Mouse (Mus musculus) forebrain, embryonic 12.5 days (tissue): ENCODE measurements around the gene Ahsa1. TPM values are rescaled to one million over a fixed set of nuclear protein-coding genes. Genes with fewer than 3 reads are reported as not detected.
A peak's percentile ranks its signal among the peaks of the same experiment; 100 is the strongest.
"Not testable (repeated sequence)": the region's sequence is repeated elsewhere in the genome, so short reads cannot be mapped to it uniquely, and the experiment has no call there.

ENCODE experiments used
- ATAC-seq: fragments of 200-750 bp; cut with Nextera tagmentation; 2 replicates; pipeline ENCODE4 v1.8.0; 2017; ENCODE audit warnings: moderate TSS enrichment; ENCODE audit not compliant: low FRiP score
- H3K27ac ChIP-seq: fragments of 300-500 bp; sonication (generic); 2 replicates; pipeline ENCODE4 v1.5.1; 2016; ENCODE audit warnings: mild to moderate bottlenecking
- H3K27me3 ChIP-seq: fragments of 300-500 bp; sonication (generic); 2 replicates; pipeline ENCODE4 v1.6.1; 2016; ENCODE audit warnings: mild to moderate bottlenecking
- H3K36me3 ChIP-seq: fragments of 300-500 bp; sonication (generic); replicated peaks from 2 replicates; pipeline ENCODE4 v1.6.1; 2016; ENCODE audit warnings: mild to moderate bottlenecking
- H3K4me1 ChIP-seq: fragments of 300-500 bp; sonication (generic); 2 replicates; pipeline ENCODE4 v1.6.1; 2016
- H3K4me2 ChIP-seq: fragments of 300-500 bp; sonication (generic); 2 replicates; pipeline ENCODE4 v1.6.1; 2016; ENCODE audit warnings: mild to moderate bottlenecking, moderate library complexity
- H3K4me3 ChIP-seq: fragments of 300-500 bp; sonication (generic); replicated peaks from 2 replicates; pipeline ENCODE4 v1.5.1; 2016; ENCODE audit warnings: mild to moderate bottlenecking
- H3K9ac ChIP-seq: fragments of 300-500 bp; sonication (generic); 2 replicates; pipeline ENCODE4 v1.6.1; 2016; ENCODE audit warnings: mild to moderate bottlenecking
- H3K9me3 ChIP-seq: fragments of 300-500 bp; sonication (generic); 2 replicates; pipeline ENCODE4 v1.6.1; 2016
- WGBS: fragments of 180-500 bp; shearing (Covaris S2); methylation state at CpG from one replicate; pipeline ENCODE4 v1.1.7; 2016; 5-methylcytosine and 5-hydroxymethylcytosine counted together
- polyA plus RNA-seq: library from polyadenylated mRNA; unstranded; fragments of >200 nt; fragmentation: Nextera tagmentation; extraction: Ambion mirVana; gene quantifications from 2 replicates; pipeline ENCODE4 v1.2.1, GENCODE M21; 2016

Gene Ahsa1
- polyA plus RNA-seq, 1 experiment from 2014 or later, result 205 TPM

DNA sequence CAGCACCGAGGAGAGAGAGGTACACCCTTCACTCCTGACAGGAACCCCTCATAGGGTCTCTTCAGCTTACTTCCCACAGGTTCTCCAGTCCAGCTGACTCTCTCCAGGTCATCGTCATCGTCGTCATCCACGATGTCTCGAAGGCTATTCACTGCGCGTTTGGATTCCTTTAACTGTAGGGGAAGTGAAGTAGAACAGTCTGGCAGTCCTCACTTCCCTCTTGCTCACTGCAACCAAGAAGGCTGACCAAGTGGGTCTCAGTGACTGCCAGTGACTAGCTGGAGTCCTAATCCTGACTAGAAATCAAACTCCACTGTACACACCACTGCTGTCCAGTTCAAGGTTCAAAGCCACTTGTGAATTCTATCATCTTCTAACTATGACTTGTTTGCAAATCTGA is 5.7 kb upstream of the Ahsa1 start:
- no peak for ATAC-seq
- H3K4me3 ChIP-seq, result no peak overlapping the region
- no peaks in the 10 kb centered on the region for H3K9me3 ChIP-seq
- peaks cover 71% of the 10 kb centered on the region for H3K36me3 ChIP-seq
- no peaks in the 10 kb centered on the region for H3K27me3 ChIP-seq
- H3K4me2 ChIP-seq, result no peak overlapping the region
- no peak overlapping the region for H3K9ac ChIP-seq
- 96% methylated on average over 8 of the region's 8 CpGs for WGBS
- H3K27ac ChIP-seq, result no peak overlapping the region
- H3K4me1 ChIP-seq, result peaks cover 7% of the 10 kb centered on the region

DNA sequence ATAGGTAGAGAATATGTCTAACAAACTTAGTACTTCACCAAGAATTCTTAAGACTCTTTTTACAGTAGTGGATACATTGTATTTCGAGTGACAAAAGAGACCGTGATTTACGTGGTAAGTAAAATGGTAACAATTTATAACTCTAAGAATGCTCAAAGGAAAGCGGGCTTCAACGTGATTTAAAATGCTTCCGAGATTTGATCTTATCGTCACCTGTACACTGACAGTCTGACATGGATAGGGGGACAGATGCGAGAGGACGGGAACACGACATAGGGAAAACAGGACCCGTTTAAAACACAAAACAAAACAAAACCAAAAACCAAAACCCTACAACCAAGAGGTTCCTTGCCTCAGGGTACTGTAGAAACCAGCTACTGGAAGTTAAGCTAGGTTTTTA is 835 bp upstream of the Ahsa1 start:
- Histone ChIP-seq H3K4me3 (peak overlapping the region; percentile 74), H3K27me3 (no peaks in the 10 kb centered on the region), H3K36me3 (peaks cover 46% of the 10 kb centered on the region), H3K4me2 (peak overlapping the region; percentile 73), H3K9me3 (no peaks in the 10 kb centered on the region), H3K4me1 (peaks cover 22% of the 10 kb centered on the region), H3K9ac (peak overlapping the region; percentile 84), H3K27ac (peak overlapping the region; percentile 77)
- WGBS, result 28% methylated on average over 11 of the region's 11 CpGs
- no peak for ATAC-seq

DNA sequence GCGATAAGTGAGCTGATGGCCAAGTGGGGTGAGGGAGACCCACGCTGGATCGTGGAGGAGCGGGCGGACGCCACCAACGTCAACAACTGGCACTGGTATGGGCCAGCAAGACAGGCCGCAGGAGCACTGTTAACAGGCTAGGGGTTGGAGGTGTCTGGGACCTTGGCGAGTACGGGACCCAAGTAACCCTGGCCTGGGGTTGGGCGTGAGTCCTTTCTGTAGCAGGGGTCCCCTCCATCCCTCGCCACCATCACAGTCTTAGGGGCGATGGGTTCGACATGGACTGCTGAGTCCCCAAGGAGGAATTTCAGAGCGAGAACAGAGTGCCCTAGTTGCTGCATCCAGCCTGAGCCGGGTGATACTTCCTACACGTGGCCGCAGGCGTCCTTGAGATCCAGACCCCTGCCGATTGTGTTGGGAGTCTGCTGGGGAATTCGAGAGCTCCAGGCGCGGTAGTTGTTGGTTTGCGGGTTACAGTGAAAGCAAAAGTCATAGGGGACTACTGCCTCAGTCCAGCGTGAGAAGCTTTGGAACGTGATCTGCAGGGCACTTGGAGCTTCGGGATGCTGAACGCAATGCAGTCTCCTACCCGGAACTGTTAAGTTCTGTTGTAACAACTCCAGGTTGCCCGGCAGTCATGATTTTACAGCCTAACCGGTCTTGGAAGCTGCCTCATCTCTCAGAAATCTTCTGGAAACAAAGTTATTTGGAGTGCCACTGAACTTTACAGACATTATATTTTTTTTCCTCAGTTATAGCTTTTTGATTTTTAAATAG is 736 bp downstream of the Ahsa1 start:
- no peaks in the 10 kb centered on the region for H3K27me3 ChIP-seq
- peaks cover 22% of the 10 kb centered on the region for H3K4me1 ChIP-seq
- H3K4me3 ChIP-seq, result peak overlapping the region; percentile 74
- WGBS, result under 1% methylated on average over 31 of the region's 31 CpGs
- peak overlapping the region; percentile 92 for H3K9ac ChIP-seq
- peak; percentile 70 for ATAC-seq
- H3K27ac ChIP-seq, result peak overlapping the region; percentile 90
- peaks cover 47% of the 10 kb centered on the region for H3K36me3 ChIP-seq
- no peaks in the 10 kb centered on the region for H3K9me3 ChIP-seq
- H3K4me2 ChIP-seq, result peak overlapping the region; percentile 74

DNA sequence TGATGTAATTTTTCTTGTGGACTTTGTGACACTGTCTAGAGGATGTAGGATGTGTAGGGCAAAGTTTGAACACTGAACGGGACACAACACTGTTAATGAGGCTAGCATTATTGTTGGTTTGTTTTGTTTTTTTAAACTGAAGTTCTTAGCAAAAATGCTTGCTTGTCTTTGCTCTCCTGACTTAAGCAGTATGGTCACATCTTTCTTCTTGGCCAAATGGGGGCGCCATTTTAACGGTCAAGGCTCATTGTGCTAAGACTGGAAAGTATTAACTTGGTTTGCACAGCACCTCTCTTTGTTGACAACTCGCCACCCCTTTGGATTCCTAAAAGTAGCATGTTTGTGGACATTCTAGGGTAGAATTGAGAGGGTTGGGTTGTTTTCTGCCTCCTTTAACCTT is 1.4 kb downstream of the Ahsa1 start:
- WGBS, result 33% methylated on average over 4 of the region's 4 CpGs
- Histone ChIP-seq H3K4me1 (peaks cover 22% of the 10 kb centered on the region), H3K27ac (no peak overlapping the region), H3K36me3 (peaks cover 49% of the 10 kb centered on the region), H3K4me3 (peak overlapping the region; percentile 74), H3K4me2 (peak overlapping the region; percentile 74), H3K27me3 (no peaks in the 10 kb centered on the region), H3K9ac (peak overlapping the region; percentile 92), H3K9me3 (no peaks in the 10 kb centered on the region)
- ATAC-seq, result no peak

DNA sequence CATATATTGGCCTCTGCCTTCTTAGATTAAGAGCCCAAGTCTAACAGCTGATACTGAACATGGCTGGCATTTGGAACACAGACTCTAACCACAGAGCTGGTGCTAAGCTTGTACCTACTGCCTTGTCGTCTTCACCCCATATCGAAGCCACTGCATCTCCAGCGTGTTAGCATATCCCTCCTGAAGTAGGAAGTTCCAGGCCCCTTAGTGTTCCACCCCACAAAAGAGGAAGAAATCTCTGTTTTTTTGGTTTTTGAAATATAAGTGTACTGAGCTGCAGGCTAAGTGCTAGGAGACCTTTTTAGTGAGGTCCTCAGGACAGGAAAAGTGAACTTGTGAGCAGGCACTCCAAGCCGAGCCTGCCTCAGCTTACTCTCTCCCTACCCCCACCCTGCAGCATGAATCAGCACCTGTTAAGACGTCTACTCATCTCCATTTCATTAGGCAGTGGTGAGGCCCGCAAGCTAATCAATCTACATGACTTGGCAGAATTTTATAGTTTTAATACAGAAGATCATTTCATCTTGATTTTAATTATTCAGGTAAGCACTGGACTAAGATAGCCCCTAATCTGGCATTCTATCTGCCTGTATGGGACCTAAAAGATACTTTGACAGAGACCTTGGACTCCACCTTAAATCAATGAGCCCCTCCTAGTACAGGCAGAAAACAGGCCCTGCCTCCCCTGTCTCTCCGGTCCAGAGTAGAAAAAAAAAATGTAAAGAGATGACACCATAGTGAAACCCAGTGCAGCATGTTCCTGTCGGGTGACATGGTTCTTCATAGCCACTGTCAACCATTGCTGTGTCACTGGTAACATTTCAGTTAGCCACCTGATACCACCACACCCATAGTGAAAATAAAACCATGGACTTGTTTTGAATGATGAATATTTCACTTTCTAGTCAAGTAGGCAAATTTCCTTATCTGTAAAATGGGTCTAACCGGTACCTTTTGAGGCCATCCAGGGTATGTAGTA is 8.9 kb downstream of the Ahsa1 start:
- no peak overlapping the region for H3K27ac ChIP-seq
- 0 out of 2 replicates have a peak, but pooled peaks cover 7% of the 10 kb centered on the region for H3K4me1 ChIP-seq
- no peak for ATAC-seq
- 89% methylated on average over 9 of the region's 9 CpGs for WGBS
- no peaks in the 10 kb centered on the region for H3K27me3 ChIP-seq
- H3K36me3 ChIP-seq, result peaks cover 65% of the 10 kb centered on the region
- no peak overlapping the region for H3K9ac ChIP-seq
- no peak overlapping the region for H3K4me2 ChIP-seq
- H3K4me3 ChIP-seq, result no peak overlapping the region
- H3K9me3 ChIP-seq, result no peaks in the 10 kb centered on the region

DNA sequence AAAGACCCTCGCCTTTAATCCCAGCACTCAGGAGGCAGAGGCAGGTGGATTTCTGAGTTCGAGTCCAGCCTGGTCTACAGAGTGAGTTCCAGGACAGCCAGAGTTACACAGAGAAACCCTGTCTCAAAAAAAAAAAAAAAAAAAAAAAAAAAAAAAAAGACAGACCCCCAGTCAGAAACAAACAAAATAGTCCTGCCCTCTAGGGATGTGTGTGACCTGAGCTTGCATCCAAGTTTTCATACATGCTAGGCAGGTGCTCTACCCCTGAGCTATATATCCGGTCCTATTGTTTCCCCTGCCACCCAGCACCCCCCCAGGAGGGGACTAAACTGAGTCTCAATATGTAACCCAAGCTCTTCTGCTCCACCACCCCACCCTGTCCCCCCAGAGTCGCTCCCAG is 11.0 kb downstream of the Ahsa1 start:
- not testable (repeated sequence) for ATAC-seq, H3K4me2 ChIP-seq, H3K27ac ChIP-seq, H3K4me3 ChIP-seq, H3K4me1 ChIP-seq, H3K27me3 ChIP-seq, H3K9ac ChIP-seq, H3K9me3 ChIP-seq
- H3K36me3 ChIP-seq, result peaks cover 44% of the 10 kb centered on the region
- WGBS, result 90% methylated on average over 4 of the region's 4 CpGs

DNA sequence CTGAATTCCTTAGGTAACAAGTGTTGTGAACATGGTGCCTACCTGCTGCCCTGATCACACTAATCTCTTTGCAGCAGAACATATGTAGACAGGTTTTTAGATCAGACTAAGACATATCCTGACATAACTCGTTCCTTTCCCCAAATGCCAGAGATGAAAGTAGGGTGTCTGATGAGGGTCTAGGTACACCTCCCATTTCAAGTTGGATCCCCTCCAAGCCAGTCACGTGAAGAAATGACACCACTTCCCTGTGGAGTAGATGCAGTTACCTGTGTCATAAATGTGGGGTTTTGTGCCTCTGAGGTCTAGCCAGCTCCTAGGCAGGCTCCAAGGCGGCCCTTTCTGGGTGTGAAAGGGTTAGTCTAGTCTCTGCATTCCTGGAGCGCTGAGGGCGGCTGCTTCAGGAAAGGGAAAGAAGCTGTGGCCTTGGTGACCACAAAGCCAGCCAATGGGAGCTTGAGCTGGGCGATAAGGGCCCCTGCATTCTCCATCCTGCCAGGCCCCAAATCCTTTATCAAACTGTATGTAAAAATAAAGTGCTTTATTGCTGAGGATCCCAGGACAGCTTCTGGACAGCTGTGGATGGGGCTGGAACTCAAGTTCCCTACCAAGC is 11.9 kb downstream of the Ahsa1 start:
- Histone ChIP-seq H3K36me3 (peaks cover 34% of the 10 kb centered on the region), H3K27ac (no peak overlapping the region), H3K27me3 (0 out of 2 replicates have a peak, but pooled peaks cover 3% of the 10 kb centered on the region), H3K9me3 (no peaks in the 10 kb centered on the region), H3K9ac (no peak overlapping the region), H3K4me2 (no peak overlapping the region), H3K4me1 (0 out of 2 replicates have a peak, but pooled peaks cover 7% of the 10 kb centered on the region), H3K4me3 (no peak overlapping the region)
- WGBS, result 21% methylated on average over 6 of the region's 6 CpGs
- no peak for ATAC-seq

DNA sequence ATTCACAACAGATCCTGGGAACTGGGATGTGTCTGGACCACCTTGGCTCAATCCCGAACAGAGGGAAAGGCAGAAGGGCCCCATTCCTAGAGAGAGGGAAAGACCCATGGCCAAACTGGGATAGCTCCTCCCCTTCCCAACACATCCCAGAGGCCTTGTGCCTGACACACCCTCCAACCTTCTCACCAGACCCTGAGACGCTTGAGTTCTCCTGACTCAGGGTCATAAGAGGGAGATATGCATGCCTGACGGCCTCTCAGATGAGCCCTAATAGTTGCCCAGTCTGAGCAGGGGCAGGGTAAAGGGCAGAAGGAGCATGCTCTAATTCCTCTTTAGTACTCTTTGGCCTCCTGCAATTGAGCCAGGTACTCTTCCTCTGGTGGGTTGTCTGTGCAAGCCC is 13.1 kb downstream of the Ahsa1 start:
- Histone ChIP-seq H3K4me2 (no peak overlapping the region), H3K9me3 (no peaks in the 10 kb centered on the region), H3K36me3 (peaks cover 23% of the 10 kb centered on the region), H3K9ac (no peak overlapping the region), H3K4me3 (no peak overlapping the region), H3K27ac (no peak overlapping the region), H3K27me3 (0 out of 2 replicates have a peak, but pooled peaks cover 3% of the 10 kb centered on the region), H3K4me1 (0 out of 2 replicates have a peak, but pooled peaks cover 7% of the 10 kb centered on the region)
- WGBS, result 70% methylated on average over 3 of the region's 3 CpGs
- ATAC-seq, result no peak

DNA sequence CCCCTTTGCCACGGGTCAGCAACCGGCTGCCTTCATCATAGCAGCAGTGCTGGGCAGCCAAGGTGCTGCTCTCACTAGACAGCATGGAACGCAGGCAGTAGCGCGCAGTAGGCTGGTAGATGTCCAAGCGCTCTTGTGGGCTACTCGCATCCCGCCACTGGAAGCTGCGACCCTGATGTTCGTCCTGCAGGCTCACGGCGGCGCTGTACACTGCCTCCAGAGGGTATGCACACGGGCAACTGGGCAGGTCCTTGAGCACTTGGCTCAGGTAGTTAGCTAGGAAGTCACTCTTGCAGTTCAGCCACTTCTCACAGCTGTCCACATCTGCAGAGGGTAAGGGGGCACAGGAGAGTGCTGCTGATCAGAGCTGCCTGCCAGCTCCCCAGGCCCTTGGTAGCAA is 13.6 kb downstream of the Ahsa1 start:
- 0 out of 2 replicates have a peak, but pooled peaks cover 3% of the 10 kb centered on the region for H3K27me3 ChIP-seq
- H3K27ac ChIP-seq, result no peak overlapping the region
- ATAC-seq, result no peak
- H3K36me3 ChIP-seq, result peaks cover 18% of the 10 kb centered on the region
- H3K9me3 ChIP-seq, result no peaks in the 10 kb centered on the region
- no peak overlapping the region for H3K4me3 ChIP-seq
- H3K4me1 ChIP-seq, result 0 out of 2 replicates have a peak, but pooled peaks cover 7% of the 10 kb centered on the region
- no peak overlapping the region for H3K4me2 ChIP-seq
- no peak overlapping the region for H3K9ac ChIP-seq
- 35% methylated on average over 14 of the region's 14 CpGs for WGBS

DNA sequence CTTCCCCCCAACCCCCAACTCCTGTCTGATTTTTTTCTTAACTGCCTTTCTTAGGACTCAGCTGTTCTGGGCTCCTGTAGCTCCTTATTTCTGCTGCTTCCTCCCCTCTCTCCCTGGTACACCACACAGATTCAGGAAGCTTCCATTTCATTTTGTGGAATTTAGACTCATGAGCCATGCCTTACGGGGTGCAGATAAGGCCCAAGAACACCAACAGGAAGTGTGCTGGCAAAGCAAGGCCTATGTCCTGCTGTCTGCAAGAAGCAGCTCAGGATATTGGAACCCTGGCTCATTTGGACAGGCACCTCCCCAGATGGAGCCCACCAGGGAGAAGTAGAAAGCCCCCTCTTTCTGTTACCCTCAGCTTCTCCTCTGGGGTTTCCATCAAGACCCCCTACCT is 15.5 kb downstream of the Ahsa1 start:
- H3K27me3 ChIP-seq, result 0 out of 2 replicates have a peak, but pooled peaks cover 3% of the 10 kb centered on the region
- ATAC-seq, result no peak

DNA sequence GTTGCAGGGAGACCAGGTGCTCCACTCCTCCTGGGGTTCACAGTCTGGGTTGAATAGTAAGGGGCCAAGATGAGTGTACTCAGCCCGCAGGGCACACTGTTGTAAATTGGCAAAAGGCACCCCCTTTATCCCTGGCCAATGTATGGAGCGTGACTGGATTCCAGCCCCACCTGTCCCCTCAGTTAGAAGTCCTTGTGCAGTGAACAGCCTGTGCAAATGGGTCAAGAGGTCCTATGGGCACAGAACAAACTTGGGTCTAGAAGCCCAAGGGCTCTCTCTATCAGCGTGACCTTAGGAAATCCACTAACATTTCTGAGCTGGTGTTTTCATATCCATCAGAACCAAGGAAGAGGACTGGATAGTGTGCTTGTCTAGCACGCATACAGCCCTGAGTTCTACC is 16.5 kb downstream of the Ahsa1 start:
- H3K9ac ChIP-seq, result no peak overlapping the region
- WGBS, result 94% methylated on average over 4 of the region's 4 CpGs
- H3K36me3 ChIP-seq, result no peaks in the 10 kb centered on the region
- no peak for ATAC-seq
- H3K9me3 ChIP-seq, result no peaks in the 10 kb centered on the region
- 0 out of 2 replicates have a peak, but pooled peaks cover 3% of the 10 kb centered on the region for H3K27me3 ChIP-seq
- H3K4me1 ChIP-seq, result 0 out of 2 replicates have a peak, but pooled peaks cover 7% of the 10 kb centered on the region
- H3K4me2 ChIP-seq, result no peak overlapping the region
- H3K4me3 ChIP-seq, result no peak overlapping the region
- no peak overlapping the region for H3K27ac ChIP-seq

More for the DNA sequence above, 15.5 kb downstream of the Ahsa1 start:
- no peaks in the 10 kb centered on the region for H3K36me3 ChIP-seq
- 100% methylated on average over 1 of the region's 1 CpGs for WGBS
- H3K9ac ChIP-seq, result no peak overlapping the region
- H3K9me3 ChIP-seq, result no peaks in the 10 kb centered on the region
- no peak overlapping the region for H3K4me3 ChIP-seq
- 0 out of 2 replicates have a peak, but pooled peaks cover 7% of the 10 kb centered on the region for H3K4me1 ChIP-seq
- H3K27ac ChIP-seq, result no peak overlapping the region
- H3K4me2 ChIP-seq, result no peak overlapping the region

DNA sequence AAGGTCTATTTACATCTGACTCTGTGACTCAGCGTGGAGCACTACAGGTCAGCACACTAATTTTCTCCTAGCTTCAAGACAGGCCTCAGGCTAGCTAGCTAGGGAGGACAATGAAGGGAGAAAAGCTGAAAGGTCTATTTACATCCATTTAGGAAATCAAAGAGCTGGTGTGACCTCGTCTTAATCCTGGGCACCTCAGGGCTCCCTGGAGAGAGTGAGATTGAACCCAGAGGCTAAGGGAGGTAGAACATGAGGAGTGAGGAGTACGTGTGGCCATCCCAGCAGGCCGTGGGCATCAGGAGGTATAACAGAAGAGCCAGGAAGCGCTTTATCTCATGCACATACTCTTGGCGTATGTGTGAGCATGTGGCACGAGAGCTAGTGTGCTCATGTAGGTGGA is 17.4 kb downstream of the Ahsa1 start:
- Histone ChIP-seq H3K27me3 (0 out of 2 replicates have a peak, but pooled peaks cover 3% of the 10 kb centered on the region), H3K9ac (no peak overlapping the region), H3K36me3 (no peaks in the 10 kb centered on the region), H3K9me3 (no peaks in the 10 kb centered on the region), H3K4me3 (no peak overlapping the region), H3K4me2 (no peak overlapping the region), H3K4me1 (0 out of 2 replicates have a peak, but pooled peaks cover 1% of the 10 kb centered on the region), H3K27ac (no peak overlapping the region)
- no peak for ATAC-seq
- WGBS, result 55% methylated on average over 7 of the region's 7 CpGs
